Mouse (Mus musculus) lung, adult 2 months (tissue): ENCODE results near the gene Man2b1.

Source experiments
- CTCF ChIP-seq: fragments of 200-500 bp; IDR thresholded peaks from 2 replicates; pipeline ENCODE4 v1.5.1; 2011; ENCODE audit warnings: mild to moderate bottlenecking, low read length, control low read depth; ENCODE audit not compliant: insufficient read depth
- POLR2A ChIP-seq: fragments of 200-500 bp; IDR thresholded peaks from 2 replicates; pipeline ENCODE4 v1.6.1; 2011; ENCODE audit warnings: low read depth, mild to moderate bottlenecking, control low read depth, low read length, borderline replicate concordance; ENCODE audit errors: extremely low read depth

- TF ChIP-seq CTCF (no peak), POLR2A (peak; percentile 36; the same call in 1 of the 2 replicates)
Measured at GRCm38 (mm10) chr8:85059879-85060616, 23.0 kb upstream of the Man2b1 start, which contains the start of gene Fbxw9.
